Mouse (Mus musculus): ENCODE data around the gene Prkn.

Gene Prkn

DNA sequence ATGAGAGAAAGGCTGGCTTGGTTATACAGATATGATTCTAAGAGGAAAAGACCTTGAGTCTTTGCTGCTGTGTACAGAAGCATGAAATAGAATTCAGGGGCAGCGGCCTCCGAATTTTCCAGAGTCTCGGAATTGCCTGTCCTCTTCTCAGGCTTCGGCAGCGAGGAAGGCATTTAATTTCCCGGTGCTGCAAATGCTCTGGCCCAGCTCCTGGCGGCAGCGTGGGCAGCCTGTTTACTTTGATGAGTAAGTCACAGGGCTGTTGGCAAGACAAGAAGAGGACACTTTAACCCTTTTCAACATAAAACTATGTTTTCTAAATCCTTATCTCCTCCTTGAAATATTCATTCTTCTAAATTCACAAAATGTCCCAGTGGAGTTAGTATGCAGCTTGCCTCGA lies 462.9 kb downstream of the Prkn start:
- DNase-seq = peak; percentile 64

DNA sequence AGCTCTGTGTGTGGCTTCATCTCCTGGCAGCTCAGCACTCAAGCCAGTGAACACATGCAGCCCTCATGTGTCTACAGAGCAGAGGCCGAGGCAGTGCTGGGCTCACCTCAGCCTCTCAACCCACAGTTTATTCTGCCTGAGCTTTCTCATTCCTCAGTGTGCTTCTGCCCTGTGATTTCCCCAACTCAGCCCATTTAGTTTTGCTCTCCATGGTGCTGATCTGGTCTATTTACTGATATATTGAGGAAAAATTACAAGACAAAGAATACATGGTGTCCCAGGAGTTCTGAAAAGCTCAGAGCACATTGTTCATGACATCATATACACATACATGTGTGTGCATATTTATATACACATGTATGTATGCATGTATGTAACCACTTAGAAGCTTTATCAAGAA lies 469.7 kb downstream of the Prkn start:
- no peak for DNase-seq

DNA sequence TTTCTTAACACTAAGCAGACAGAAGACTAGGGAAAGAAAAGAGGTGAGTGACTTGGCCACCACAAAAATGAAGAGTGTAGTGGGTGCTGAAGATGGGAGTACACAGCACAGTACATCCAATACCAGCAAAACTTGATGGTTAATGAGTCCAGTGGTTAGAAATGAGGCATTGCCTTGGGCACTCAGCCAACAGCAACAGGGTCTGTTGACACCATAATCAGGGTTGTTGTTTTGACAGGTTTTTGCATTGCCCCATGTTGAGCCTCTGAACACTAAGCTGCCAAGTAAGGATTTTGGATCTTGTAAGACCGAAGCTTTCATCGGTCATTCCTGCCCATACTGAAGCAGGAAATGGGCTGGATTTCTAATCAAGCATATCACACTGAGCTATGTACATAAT lies 474.0 kb downstream of the Prkn start:
- no peak for DNase-seq

DNA sequence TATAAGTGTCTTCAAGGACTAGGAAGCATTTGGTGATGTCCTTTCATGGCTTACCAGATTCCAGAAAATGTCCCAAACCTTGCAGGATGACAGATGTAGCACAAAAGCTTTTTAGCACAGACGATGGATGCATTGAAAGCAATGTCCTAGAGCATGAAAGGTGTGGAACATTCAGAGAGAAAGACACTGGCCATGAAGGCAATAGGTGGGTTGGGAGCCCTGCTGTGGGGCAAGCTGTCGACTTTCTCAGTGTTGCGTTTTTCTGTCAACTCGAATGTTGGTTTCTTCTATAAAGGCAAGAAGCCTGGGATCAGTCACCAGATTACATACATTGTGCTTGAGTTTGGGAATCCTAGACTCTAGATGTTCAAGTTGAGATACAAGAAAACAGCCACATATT lies 475.5 kb downstream of the Prkn start:
- DNase-seq = no peak

DNA sequence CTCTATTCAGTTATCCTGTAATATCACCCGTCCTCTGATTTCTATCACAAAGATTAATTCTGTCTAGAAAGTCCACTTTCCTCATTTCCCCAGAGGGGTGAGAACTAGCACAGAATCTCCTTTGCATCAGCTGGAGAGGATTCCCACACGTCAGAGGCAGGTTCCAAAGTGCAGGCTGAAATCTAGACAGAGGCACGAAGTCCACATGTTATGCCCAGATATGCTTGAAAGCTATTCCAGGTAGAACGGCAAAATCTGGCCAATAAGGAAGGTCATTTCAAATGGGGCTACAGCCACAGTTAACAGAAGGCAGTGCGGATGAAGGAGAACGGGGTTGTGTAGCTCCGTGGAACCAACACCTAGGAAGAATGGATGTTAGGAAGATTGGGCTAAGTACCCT lies 478.8 kb downstream of the Prkn start:
- DNase-seq = no peak

DNA sequence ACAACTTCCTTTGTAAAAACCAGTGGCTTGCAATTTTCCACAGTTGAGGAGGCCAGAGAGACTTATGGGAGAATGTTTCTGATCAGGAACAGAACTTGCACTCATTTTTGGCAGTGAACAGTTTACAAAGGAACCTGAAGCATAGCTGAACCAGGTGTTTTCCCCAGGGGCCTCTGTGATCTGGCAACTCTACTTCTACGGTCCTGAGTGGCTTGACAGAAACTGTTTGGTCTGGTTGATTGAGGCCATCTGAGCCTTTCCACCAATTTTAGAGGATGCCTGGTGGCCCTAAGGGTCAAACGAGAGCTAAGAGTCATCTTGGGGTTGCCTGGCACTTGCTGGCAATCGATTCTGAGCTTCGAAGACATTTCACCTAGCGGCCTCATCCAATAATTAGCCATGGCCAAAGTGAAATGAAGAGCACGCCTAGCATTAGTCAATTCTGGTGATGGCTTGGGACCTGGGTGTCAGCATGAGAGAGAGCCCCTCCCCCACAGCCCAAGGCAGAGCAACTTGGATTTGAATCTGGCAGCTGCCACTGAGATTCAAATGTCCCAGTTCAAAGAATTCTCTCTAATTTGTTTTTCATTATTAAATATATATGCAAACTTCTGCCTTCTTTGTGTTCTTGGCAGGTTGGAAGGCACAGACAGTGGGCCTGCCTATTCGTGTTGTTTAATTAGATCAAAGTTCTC lies 479.6 kb downstream of the Prkn start:
- no peak for DNase-seq

DNA sequence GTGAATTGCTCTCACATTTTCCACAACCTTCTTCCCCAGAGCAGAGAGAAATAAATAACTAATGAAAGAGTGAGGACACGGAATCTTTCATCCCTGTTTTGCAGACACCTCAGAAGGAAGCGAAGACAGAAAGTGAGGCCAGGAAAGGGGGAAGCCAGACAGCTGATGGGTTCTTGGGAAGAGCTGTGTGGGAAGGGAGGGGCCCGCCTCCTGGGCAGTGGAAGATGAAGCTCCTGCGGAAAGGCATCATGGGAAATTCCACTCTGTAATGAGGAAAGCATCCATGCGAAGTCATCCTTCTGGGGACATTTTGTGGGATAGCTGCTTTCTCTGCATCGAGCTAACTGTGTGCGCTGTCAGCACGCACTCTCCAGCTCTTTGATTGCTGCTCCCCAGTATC lies 491.9 kb downstream of the Prkn start:
- no peak for DNase-seq

DNA sequence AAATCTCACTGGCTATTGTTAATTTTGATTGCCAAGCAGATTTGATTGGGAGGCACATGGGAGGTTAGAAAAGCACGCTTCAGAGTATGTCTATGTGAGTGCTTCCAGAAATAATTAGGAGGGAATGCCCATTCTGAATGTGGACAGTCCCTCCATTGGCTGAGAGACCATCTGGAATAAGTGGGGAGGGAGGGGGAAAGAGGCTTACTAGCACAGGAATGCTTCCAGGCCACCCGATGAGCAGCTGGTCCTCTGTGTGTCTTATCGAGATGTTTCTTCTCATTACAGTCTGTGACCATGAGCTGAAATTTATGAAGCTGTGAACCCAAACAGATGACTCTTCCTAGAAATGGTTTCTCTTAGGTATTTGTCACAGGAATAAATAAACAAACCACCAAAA lies 493.6 kb downstream of the Prkn start:
- no peak for DNase-seq

DNA sequence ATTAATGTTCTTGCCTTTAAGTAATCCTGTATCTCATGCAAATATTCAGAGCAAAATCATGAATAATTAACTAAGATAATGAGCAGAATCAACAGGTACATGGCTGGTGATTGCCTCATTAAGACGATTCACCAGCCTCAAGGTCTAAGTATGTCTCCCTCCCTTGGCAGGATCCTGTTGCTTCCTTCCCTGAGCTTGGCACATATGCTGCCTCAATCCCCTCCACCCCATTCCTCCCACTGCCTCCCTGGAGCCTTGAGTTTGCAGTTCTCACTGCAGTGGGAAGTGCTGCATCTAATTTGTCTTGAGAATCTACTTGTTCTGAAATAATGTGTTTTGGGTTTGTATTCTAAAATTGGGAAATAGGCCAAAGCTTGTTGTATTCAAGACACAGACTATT lies 496.0 kb downstream of the Prkn start:
- DNase-seq = peak; percentile 28

DNA sequence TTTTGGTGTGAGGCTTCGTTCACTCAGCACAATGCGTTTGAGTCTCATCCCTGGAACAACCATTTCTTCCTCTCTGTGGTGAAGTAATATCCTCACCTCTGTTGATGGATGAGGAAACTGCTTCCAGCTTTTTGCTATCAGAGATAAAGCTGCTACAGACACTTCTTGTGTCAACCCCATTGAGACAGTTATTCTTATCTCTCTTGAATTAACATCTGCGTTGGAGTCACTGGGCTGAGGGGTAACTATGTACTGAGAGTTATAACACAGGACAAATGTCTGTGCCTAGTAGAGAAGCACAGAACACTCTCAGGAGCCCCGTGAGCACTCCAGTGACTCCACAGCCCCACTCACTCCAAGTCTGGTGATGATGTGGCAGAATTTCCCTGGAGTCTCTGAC lies 500.2 kb downstream of the Prkn start:
- no peak for DNase-seq

DNA sequence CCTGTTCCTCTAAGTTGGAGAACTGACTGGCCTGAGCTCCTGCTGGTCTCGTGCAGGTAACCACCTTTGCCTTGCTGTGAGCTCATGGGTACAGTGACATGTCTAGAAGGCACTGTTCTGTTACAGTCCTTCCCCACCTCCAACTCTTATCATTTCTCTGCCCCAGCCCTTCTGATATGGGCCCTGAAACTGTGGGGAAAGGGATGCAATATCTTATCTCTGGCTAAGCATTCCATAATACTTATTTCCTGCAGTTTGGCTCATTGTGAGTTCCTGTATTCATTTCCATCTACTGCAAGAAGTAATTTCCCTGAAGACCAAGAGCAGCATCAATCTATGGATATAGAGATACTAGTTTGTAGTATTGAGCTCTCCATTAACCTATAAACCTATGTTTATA lies 506.1 kb downstream of the Prkn start:
- DNase-seq = no peak

DNA sequence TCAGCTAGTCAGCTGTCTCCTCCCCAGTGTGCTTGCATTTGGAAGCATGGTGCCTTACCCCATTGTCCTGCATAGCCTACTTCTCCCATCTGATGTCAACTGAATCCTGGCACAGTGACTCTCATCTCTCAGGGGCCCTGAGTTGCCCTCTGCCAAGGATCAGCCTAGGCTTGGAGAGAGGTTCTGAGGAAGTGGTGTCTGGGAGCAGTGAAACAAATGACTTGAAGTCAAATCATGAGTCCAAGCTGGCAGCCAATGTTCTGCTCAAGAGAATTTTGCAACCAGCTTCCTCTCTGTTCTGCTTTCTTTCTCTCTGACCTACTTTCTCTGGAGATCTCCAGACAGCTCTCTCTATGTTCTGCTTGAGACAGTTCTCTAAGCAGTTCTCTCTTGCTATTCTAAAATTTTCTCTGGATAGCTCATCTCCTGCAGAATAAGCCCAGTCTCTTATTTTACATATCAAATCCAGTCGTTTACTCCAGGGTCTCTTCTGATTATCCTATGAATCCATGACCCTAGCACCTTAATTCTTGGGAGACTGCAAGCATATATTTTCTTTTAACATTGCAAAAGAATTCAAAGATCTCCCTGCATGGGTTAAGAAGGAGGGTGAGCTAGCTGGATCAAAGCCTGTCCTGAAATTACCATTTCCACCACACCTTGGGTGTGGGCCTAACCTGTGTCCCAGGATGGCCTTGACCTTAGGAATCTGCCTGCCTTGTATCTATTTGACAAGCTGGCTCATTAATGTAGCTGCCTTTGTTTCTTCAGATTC lies 512.8 kb downstream of the Prkn start:
- DNase-seq = no peak

DNA sequence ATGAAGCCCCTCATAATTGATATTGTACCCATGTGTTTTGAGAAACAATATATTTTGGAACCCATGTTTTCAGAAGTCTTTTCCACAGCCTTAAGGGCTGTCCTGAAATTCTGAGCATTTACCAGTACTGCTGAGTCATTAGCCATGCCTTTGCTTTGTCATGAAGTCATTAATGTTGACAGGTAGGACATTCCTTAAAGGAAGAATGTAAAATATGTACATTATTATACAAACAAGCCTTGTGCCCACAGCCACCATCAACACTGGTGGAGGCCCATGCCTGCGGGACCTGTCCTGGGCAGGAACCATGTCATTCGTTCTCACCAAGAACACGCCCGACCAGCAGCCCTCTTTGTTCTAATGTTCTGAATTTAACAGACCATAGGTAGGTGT lies 513.4 kb downstream of the Prkn start:
- no peak for DNase-seq

DNA sequence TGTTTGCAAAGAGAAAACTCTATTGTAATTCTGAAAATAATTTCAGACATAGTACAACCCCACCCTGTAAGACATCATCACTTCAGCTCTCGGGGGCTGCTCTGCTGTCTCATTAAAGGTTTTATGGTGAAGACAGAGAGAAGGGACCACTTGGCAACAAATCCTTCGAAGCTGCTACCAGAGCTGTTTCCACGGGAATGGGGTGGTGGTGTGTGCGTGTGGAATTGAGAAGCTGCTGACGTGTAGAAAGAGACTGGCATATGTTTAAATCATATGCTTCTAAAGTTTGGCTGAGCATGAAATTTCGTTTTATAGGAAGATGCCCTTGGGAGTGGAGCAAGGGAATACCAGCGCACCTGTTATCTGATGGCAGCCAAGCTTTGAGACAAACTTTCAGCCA lies 514.2 kb downstream of the Prkn start:
- no peak for DNase-seq

DNA sequence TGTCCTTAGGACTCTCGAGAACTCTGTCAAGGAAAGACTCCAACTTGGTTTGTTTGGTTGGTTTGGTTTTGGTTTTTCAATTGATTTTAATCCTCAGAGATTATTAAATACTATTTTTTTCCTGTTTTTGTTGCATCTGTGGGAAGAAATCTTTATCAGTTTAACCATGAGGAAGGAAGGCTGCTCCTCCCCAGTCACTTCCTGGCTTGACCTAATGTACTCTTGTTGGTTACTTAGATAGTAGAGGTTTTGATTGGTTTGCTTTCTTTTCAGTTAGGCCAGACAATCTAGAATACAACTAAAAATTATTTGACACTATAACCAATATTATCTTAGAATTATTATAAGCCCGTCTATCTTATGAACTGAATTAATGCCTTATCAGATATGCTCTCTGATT lies 535.3 kb downstream of the Prkn start:
- no peak for DNase-seq

DNA sequence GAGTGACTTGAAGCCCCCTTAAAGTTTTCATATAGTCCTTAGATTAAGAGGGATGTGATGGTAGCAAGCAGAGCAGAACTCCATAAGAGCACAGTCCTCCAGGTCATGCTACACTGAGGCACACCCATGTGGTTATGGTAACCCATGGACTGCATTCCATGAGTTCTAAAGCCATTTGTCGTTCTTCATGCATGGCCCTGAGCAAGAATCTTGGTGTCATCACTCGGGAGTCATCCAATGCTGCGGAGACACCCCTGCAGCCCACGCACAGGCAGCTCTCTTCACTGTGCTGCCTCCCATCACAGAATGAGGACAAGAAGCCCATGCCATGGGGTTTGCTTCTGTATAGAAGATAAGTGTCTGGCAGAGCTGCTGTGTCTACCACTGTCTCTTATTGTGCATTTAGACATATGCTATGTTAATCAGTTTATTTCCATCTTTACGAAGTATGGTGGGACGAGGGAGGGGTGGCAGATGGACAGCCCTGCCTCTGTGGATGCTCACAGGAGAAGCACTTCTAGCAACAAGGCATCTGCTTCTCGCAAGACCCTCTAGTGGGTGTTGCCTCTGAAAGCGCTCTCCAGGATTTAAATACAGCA lies 543.3 kb downstream of the Prkn start:
- DNase-seq = peak; percentile 19

DNA sequence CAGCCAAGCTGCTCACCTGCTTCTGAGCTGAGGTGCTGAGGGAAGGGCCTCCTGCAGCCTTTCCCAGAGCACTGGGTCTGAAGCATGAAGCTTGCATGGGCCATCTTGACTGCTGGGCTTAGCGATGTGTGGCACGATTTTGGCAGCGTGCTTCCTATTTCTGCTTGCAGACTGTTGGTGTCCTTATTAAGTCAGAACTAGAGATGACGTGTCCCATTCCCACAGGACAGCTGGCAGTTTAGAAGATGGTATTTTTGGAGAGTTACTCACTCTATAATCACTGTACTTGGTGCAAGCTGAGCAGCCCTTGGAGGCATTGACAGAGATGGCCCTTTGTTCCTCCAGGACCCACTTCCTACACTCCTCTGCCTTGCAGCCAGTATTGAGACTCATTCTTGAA lies 545.1 kb downstream of the Prkn start:
- peak; percentile 75 for DNase-seq

DNA sequence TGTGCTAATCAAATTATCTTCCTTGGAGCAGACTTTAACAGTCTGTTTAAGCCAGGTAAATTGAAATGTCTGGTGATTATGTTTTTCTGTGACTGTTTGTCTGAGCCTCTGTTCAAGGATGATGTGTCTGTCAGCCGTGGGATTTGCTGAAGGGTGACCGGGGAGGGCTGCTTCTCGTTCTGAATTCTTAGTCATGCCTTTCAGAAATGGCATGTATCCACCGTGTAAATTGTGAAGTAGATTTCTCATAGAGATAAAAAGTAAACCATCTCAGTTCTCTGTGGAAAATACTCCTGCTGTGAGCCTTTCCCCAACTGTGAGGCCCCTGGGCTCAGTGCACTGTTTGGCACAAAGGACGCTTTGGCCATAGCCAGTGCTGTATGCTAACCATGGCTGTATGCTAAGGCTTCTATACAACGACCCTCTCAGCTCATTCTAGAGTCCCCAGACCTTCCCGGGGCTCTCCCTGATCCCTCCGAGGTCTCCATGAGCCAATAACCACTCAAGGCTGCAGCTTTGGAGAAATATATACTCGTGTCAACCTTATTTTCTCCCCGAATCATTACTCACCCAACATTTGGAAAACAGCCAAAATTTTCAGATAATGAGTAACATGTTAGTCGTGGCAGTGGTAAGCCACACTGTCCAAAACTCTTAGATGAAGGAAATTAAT lies 552.6 kb downstream of the Prkn start:
- DNase-seq = no peak

DNA sequence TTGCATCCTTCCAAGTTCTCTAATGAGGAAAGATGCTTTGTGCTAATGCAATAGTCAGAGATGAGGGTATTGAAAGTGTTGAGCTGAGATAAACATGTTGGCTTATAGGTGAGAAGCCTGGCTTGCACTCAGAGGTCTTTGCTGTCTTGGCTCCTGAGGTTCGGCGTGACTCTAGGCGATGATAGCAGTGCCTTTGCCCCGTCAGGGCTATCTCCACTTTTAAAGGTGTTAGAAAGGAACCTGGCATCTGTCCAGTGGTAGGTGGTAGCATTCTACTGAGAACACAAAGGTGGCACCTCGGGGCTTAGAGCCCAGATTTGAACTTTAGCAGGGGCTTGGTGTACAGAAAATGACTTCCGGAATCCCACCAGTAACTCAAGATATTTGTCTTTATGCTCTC lies 554.4 kb downstream of the Prkn start:
- no peak for DNase-seq

DNA sequence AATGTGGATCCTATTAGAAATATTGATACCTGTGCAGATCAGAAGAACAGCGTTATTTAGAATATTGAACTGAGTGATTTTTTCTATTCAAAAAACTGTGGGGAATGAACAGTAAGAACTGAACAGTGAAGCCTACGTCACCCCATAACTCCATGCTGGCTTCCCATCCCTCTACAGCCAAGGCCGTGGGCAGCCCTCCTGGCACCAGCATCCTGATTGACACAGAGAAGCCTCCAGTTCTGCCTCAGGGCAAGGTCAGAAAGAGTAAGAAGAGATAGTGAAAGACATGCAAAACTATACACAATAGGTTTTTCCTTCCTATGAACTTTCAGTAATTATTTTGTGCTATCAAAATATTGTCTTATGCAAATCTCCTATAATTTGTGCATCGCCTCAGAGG lies 557.5 kb downstream of the Prkn start:
- DNase-seq = no peak

DNA sequence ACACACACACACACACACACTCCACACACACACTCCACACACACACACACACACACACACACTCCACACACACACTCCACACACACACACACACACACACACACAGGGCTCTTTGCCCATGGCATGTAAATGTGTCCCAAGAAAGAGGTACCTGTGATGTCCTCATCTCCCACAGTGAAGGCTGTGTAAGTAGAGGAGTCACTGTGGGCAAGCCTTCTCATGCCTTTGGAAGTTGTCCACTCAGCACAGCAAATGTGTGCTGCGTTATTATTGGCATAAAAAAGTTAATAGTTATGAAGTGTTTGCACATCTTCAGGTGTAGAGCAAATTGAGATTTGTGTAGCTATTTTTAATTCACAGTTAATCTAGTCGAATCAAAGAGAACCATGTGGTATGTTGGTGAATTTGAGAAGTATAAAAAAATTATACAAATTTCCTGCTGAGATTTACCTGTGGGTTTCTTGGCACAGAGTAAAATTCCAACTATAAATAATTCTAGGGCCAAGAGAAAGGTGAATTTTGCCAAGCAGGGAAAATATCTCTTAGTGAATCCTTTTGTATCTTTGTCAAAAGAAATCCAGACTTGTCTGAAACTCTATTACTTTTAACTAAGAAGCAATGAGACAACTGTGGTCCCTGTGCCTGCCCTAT lies 562.2 kb downstream of the Prkn start:
- DNase-seq = no peak

DNA sequence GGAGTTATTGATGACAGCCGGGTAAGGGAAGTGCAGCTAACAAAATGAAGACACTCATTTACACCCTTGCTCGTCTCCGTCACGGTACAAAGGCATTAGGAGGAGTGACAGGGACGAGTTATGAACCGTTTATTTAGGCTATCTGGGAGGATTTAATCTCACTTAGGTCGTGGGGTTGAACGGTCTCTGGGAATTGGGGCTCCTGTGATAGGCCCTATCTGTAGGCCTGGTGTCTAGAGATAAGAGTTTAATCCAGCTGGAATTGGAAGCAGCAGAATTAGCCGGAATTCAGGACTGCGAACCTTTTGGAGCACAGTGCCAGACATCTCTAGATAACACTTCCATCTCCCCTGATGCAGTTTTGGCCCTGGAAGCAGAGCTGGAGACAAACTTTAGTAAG lies 571.2 kb downstream of the Prkn start:
- DNase-seq = no peak

DNA sequence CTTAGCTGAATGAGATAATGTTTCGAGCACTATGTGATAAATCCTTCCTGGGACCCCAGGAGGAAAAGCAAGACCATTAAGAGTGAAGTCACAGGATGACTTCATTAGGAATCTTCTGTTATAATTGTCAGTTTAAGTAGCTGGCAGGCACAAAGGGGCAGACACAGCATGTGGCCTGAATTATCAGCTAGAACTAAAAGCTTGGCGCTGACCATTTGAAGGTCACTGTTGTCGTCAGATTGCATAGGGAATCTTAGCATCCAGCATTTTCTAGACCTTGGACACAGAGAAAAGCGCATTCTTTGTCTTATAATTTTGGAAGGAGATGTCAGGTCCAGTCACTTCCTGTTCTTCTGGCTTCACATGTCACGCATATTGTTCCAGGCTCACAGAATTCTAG lies 573.5 kb downstream of the Prkn start:
- DNase-seq = no peak
